Mouse (Mus musculus) neural tube, embryonic 11.5 days (tissue): ENCODE data around the gene Olfr1132. TPM values are rescaled to one million over a fixed set of nuclear protein-coding genes. Genes with fewer than 3 reads are reported as not detected.
"Not testable (repeated sequence)": the region's sequence is repeated elsewhere in the genome, so short reads cannot be mapped to it uniquely, and the experiment has no call there.

ENCODE experiments used
- ATAC-seq: fragments of 200-750 bp; cut with Nextera tagmentation; 2 replicates; pipeline ENCODE4 v1.8.0; 2017; ENCODE audit warnings: moderate number of reproducible peaks, mild to moderate bottlenecking, moderate TSS enrichment, moderate library complexity; ENCODE audit not compliant: insufficient read depth, low FRiP score, low TSS enrichment
- DNase-seq: peaks from one replicate; pipeline ENCODE4 v3.0.0-alpha.2; 2015; ENCODE audit warnings: low spot score
- H3K27ac ChIP-seq: fragments of 300-500 bp; sonication (generic); 2 replicates; pipeline ENCODE4 v1.5.1; 2014; ENCODE audit warnings: low read depth, mild to moderate bottlenecking, low read length
- H3K27me3 ChIP-seq: fragments of 300-500 bp; sonication (generic); 2 replicates; pipeline ENCODE4 v1.6.1; 2014; ENCODE audit warnings: mild to moderate bottlenecking, low read length, mixed read lengths; ENCODE audit not compliant: control insufficient read depth, insufficient read depth
- H3K36me3 ChIP-seq: fragments of 300-500 bp; sonication (generic); 2 replicates; pipeline ENCODE4 v1.6.1; 2014; ENCODE audit warnings: mild to moderate bottlenecking, low read length, moderate library complexity, mixed read lengths; ENCODE audit not compliant: control insufficient read depth, insufficient read depth
- H3K4me1 ChIP-seq: fragments of 300-500 bp; sonication (generic); 2 replicates; pipeline ENCODE4 v1.6.1; 2014; ENCODE audit warnings: low read length, mixed read lengths; ENCODE audit not compliant: control insufficient read depth, insufficient read depth
- H3K4me2 ChIP-seq: fragments of 300-500 bp; sonication (generic); 2 replicates; pipeline ENCODE4 v1.6.1; 2014; ENCODE audit warnings: low read depth, mild to moderate bottlenecking, moderate library complexity
- H3K4me3 ChIP-seq: fragments of 300-500 bp; sonication (generic); 2 replicates; pipeline ENCODE4 v1.5.1; 2014; ENCODE audit warnings: low read depth, low read length
- H3K9ac ChIP-seq: fragments of 300-500 bp; sonication (generic); 2 replicates; pipeline ENCODE4 v1.6.1; 2014; ENCODE audit warnings: mild to moderate bottlenecking, low read length
- H3K9me3 ChIP-seq: fragments of 300-500 bp; sonication (generic); 2 replicates; pipeline ENCODE4 v1.6.1; 2016; ENCODE audit warnings: low read length; ENCODE audit not compliant: control insufficient read depth
- WGBS: fragments of 180-500 bp; shearing (Covaris S2); extraction: QIAGEN DNeasy Blood & Tissue Kit; methylation state at CpG from one replicate; pipeline ENCODE4 v1.1.7; 2014; 5-methylcytosine and 5-hydroxymethylcytosine counted together
- polyA plus RNA-seq: library from polyadenylated mRNA; unstranded; fragments of >200 nt; fragmentation: Nextera tagmentation; extraction: Ambion mirVana; gene quantifications from 2 replicates; pipeline ENCODE4 v1.2.1, GENCODE M21; 2014

Gene Olfr1132
- polyA plus RNA-seq: not detected in 2 replicates

GRCm38 (mm10) chr2:87637435-87637834 is at the start of gene Olfr1132:
TSS of gene Olfr1132 (minus strand) at chr2:87637535.
- no peak within 1 kb of the TSS for H3K27ac ChIP-seq
- no peak within 1 kb of the TSS for H3K9ac ChIP-seq
- no peaks in the 10 kb centered on the region for H3K27me3 ChIP-seq
- H3K36me3 ChIP-seq: no peaks in the 10 kb centered on the region
- H3K9me3 ChIP-seq: no peaks in the 10 kb centered on the region
- no peak within 1 kb of the TSS for H3K4me2 ChIP-seq
- H3K4me1 ChIP-seq: no peaks in the 10 kb centered on the region
- ATAC-seq (no peak), DNase-seq (no peak)
- H3K4me3 ChIP-seq: no peak within 1 kb of the TSS

GRCm38 (mm10) chr2:87673564-87673963 is 36.2 kb upstream of the Olfr1132 start, which contains the start of gene Olfr1135:
TSS of gene Olfr1135 (minus strand) at chr2:87673664.
- DNase-seq (no peak), ATAC-seq (no peak)
- H3K4me3 ChIP-seq: no peak within 1 kb of the TSS
- no peak within 1 kb of the TSS for H3K4me2 ChIP-seq
- H3K27me3 ChIP-seq: no peaks in the 10 kb centered on the region
- H3K9ac ChIP-seq: no peak within 1 kb of the TSS
- WGBS: 17% methylated on average over 1 of the region's 1 CpGs
- no peak within 1 kb of the TSS for H3K27ac ChIP-seq
- no peaks in the 10 kb centered on the region for H3K9me3 ChIP-seq
- H3K4me1 ChIP-seq: no peaks in the 10 kb centered on the region
- no peaks in the 10 kb centered on the region for H3K36me3 ChIP-seq

- Histone ChIP-seq H3K4me3 (no peak within 1 kb of the TSS), H3K36me3 (no peaks in the 10 kb centered on the region), H3K4me1 (no peaks in the 10 kb centered on the region), H3K4me2 (no peak within 1 kb of the TSS), H3K27me3 (no peaks in the 10 kb centered on the region), H3K9ac (no peak within 1 kb of the TSS), H3K27ac (no peak within 1 kb of the TSS), H3K9me3 (no peaks in the 10 kb centered on the region)
- DNase-seq (no peak), ATAC-seq (no peak; the same call in 1 of the 2 replicates)
- WGBS: 86% methylated on average over 2 of the region's 2 CpGs
Observed at GRCm38 (mm10) chr2:87658360-87658759, 21.0 kb upstream of the Olfr1132 start, which contains the start of gene Olfr1134. TSS of gene Olfr1134 (minus strand) at chr2:87658460.

- H3K4me3 ChIP-seq: no peak within 1 kb of the TSS
- no peaks in the 10 kb centered on the region for H3K9me3 ChIP-seq
- ATAC-seq: no peak
- no peak within 1 kb of the TSS for H3K4me2 ChIP-seq
- no peaks in the 10 kb centered on the region for H3K27me3 ChIP-seq
- no peaks in the 10 kb centered on the region for H3K4me1 ChIP-seq
- no peak within 1 kb of the TSS for H3K27ac ChIP-seq
- DNase-seq: no peak
- no peaks in the 10 kb centered on the region for H3K36me3 ChIP-seq
- H3K9ac ChIP-seq: no peak within 1 kb of the TSS
Observed at GRCm38 (mm10) chr2:87647274-87647673, 9.9 kb upstream of the Olfr1132 start, which contains the start of gene Olfr1133. TSS of gene Olfr1133 (minus strand) at chr2:87647374.

GRCm38 (mm10) chr2:87642441-87642840 is 5.1 kb upstream of the Olfr1132 start:
- ATAC-seq: no peak
- Histone ChIP-seq H3K9ac (no peak overlapping the region), H3K27me3 (no peaks in the 10 kb centered on the region), H3K4me2 (no peak overlapping the region), H3K4me1 (no peaks in the 10 kb centered on the region), H3K36me3 (no peaks in the 10 kb centered on the region), H3K9me3 (no peaks in the 10 kb centered on the region), H3K27ac (no peak overlapping the region), H3K4me3 (no peak overlapping the region)
- DNase-seq: no peak

GRCm38 (mm10) chr2:87626804-87627203 is 10.5 kb downstream of the Olfr1132 start, which contains the start of gene Olfr1131:
TSS of gene Olfr1131 (plus strand) at chr2:87627104.
- Histone ChIP-seq H3K36me3 (no peaks in the 10 kb centered on the region), H3K9me3 (no peaks in the 10 kb centered on the region), H3K4me1 (no peaks in the 10 kb centered on the region), H3K4me2 (no peak within 1 kb of the TSS), H3K9ac (no peak within 1 kb of the TSS), H3K27ac (no peak within 1 kb of the TSS), H3K4me3 (no peak within 1 kb of the TSS), H3K27me3 (no peaks in the 10 kb centered on the region)
- DNase-seq: no peak
- no peak for ATAC-seq
- 72% methylated on average over 3 of the region's 3 CpGs for WGBS

GRCm38 (mm10) chr2:87605912-87606311 is 31.4 kb downstream of the Olfr1132 start, which contains the start of gene Olfr1130:
TSS of gene Olfr1130 (plus strand) at chr2:87606212.
- H3K4me2 ChIP-seq, DNase-seq, H3K4me1 ChIP-seq, H3K27me3 ChIP-seq, H3K4me3 ChIP-seq, H3K9ac ChIP-seq, H3K9me3 ChIP-seq, H3K27ac ChIP-seq, H3K36me3 ChIP-seq, ATAC-seq: not testable (repeated sequence)

Other genes starting within 250 kb of the Olfr1132 start
- not detected in 2 replicates for gene Olfr1123, start 220.9 kb downstream of the Olfr1132 start, polyA plus RNA-seq
- not detected in 2 replicates for gene Olfr1124, start 207.3 kb downstream of the Olfr1132 start, polyA plus RNA-seq
- gene Olfr1126, start 183.6 kb downstream of the Olfr1132 start, polyA plus RNA-seq: not detected in 2 replicates
- gene Pramel7, start 140.4 kb downstream of the Olfr1132 start, polyA plus RNA-seq: not detected in 2 replicates
- not detected in 2 replicates for gene Pramel6, start 131.0 kb downstream of the Olfr1132 start, polyA plus RNA-seq
- gene Olfr153, start 105.7 kb downstream of the Olfr1132 start, polyA plus RNA-seq: not detected in 2 replicates
- not detected in 2 replicates for gene Olfr1128, start 92.0 kb downstream of the Olfr1132 start, polyA plus RNA-seq
- gene Olfr1129, start 63.6 kb downstream of the Olfr1132 start, polyA plus RNA-seq: not detected in 2 replicates
- not detected in 2 replicates for gene Olfr1130, start 31.3 kb downstream of the Olfr1132 start, polyA plus RNA-seq
- gene Olfr1131, start 10.4 kb downstream of the Olfr1132 start, polyA plus RNA-seq: not detected in 2 replicates
- gene Olfr1133, start 9.8 kb upstream of the Olfr1132 start, polyA plus RNA-seq: not detected in 2 replicates
- gene Olfr1134, start 20.9 kb upstream of the Olfr1132 start, polyA plus RNA-seq: not detected in 2 replicates
- gene Olfr1135, start 36.1 kb upstream of the Olfr1132 start, polyA plus RNA-seq: not detected in 2 replicates
- gene Olfr1136, start 56.4 kb upstream of the Olfr1132 start, polyA plus RNA-seq: not detected in 2 replicates
- gene Olfr1137, start 75.6 kb upstream of the Olfr1132 start, polyA plus RNA-seq: not detected in 2 replicates
- gene Olfr1138, start 102.4 kb upstream of the Olfr1132 start, polyA plus RNA-seq: not detected in 2 replicates
- gene Olfr1140, start 106.2 kb upstream of the Olfr1132 start, polyA plus RNA-seq: not detected in 2 replicates
- not detected in 2 replicates for gene Olfr1141, start 116.5 kb upstream of the Olfr1132 start, polyA plus RNA-seq
- gene Olfr152, start 141.9 kb upstream of the Olfr1132 start, polyA plus RNA-seq: not detected in 2 replicates
- not detected in 2 replicates for gene Olfr1143, start 163.1 kb upstream of the Olfr1132 start, polyA plus RNA-seq
- not detected in 2 replicates for gene Olfr1145, start 172.3 kb upstream of the Olfr1132 start, polyA plus RNA-seq
- gene Olfr1148, start 193.0 kb upstream of the Olfr1132 start, polyA plus RNA-seq: not detected in 2 replicates
- not detected in 2 replicates for gene Olfr1150-ps1, start 206.5 kb upstream of the Olfr1132 start, polyA plus RNA-seq
- gene Olfr1151, start 218.3 kb upstream of the Olfr1132 start, polyA plus RNA-seq: not detected in 2 replicates
- gene Olfr1152, start 229.0 kb upstream of the Olfr1132 start, polyA plus RNA-seq: not detected in 2 replicates